Mouse (Mus musculus): ENCODE data around the gene Drosha. TPM values are rescaled to one million over a fixed set of nuclear protein-coding genes. Genes with fewer than 3 reads are reported as not detected.

Drosha gene
- 14.1 and 17.1 TPM in 2 replicates for polyA plus RNA-seq (2015; fragmentation: Nextera tagmentation; extraction: Ambion mirVana)

GRCm38 (mm10) chr15:12824197-12824952, at the start of gene Drosha, which contains the start of gene 6030458C11Rik:
TSS of gene Drosha (plus strand) at chr15:12824815.
TSS of gene 6030458C11Rik (minus strand) at chr15:12824649.

Small RNA genes lying within 50 kb of the gene (microRNA-seq; reads per million reads assigned to microRNA genes)
- gene Gm47288, result not detected

Other genes starting within 250 kb of the Drosha start
- gene Pdzd2, start 84.9 kb upstream of the Drosha start, polyA plus RNA-seq (2015; fragmentation: Nextera tagmentation; extraction: Ambion mirVana), result 19.4 and 22.4 TPM in 2 replicates
- 19.7 and 23.4 TPM in 2 replicates for gene 6030458C11Rik, start 166 bp upstream of the Drosha start, polyA plus RNA-seq (2015; fragmentation: Nextera tagmentation; extraction: Ambion mirVana)

Measured in urinary bladder, postnatal 0 days (tissue).